Mouse (Mus musculus) MEL (cell line): ENCODE measurements around the gene Ywhab. TPM values are rescaled to one million over a fixed set of nuclear protein-coding genes. Genes with fewer than 3 reads are reported as not detected.

ENCODE experiments used
- DNase-seq: peaks from one replicate; pipeline ENCODE4 v3.0.0; 2011; ENCODE audit warnings: low read depth, low spot score
- H3K27ac ChIP-seq: 2 replicates; pipeline ENCODE4 v1.5.1; 2012; ENCODE audit warnings: low read depth, mild to moderate bottlenecking, control low read depth, low read length, moderate library complexity; ENCODE audit not compliant: control insufficient read depth
- H3K27me3 ChIP-seq, 2 experiments: fragments of 150-350 bp in 1 of 2; sonication (generic) in 1 of 2; 2 replicates each; pipeline ENCODE4 v1.6.1; 2012; ENCODE audit warnings: low read length in 2 of 2, mild to moderate bottlenecking in 2 of 2, improper control_type of control experiment in 1 of 2, moderate library complexity in 1 of 2; ENCODE audit not compliant: insufficient read depth in 2 of 2, control insufficient read depth in 1 of 2
- H3K36me3 ChIP-seq, 2 experiments: 2 replicates each; pipeline ENCODE4 v1.6.1; 2012 to 2014; ENCODE audit warnings: low read length in 2 of 2, improper control_type of control experiment in 1 of 2, inconsistent platforms in 1 of 2, mild to moderate bottlenecking in 1 of 2; ENCODE audit not compliant: insufficient read depth in 2 of 2, control insufficient read depth in 1 of 2
- H3K4me1 ChIP-seq, 2 experiments: fragments of 150-350 bp in 1 of 2; sonication (generic) in 1 of 2; 2 replicates each; pipeline ENCODE4 v1.6.1; 2012; ENCODE audit warnings: low read length in 2 of 2, improper control_type of control experiment in 1 of 2, mild to moderate bottlenecking in 1 of 2; ENCODE audit not compliant: insufficient read depth in 2 of 2, control insufficient read depth in 1 of 2
- H3K4me3 ChIP-seq, 2 experiments: fragments of 150-350 bp in 1 of 2; sonication (generic) in 1 of 2; 2 replicates each; pipeline ENCODE4 v1.5.1; 2012; ENCODE audit warnings: low read depth in 2 of 2, low read length in 2 of 2, mild to moderate bottlenecking in 2 of 2, moderate library complexity in 2 of 2, control low read depth in 1 of 2, improper control_type of control experiment in 1 of 2; ENCODE audit not compliant: control insufficient read depth in 1 of 2, insufficient read depth in 1 of 2
- H3K79me2 ChIP-seq: 2 replicates; pipeline ENCODE4 v1.6.1; 2012; ENCODE audit warnings: mild to moderate bottlenecking, low read length, moderate library complexity; ENCODE audit not compliant: control insufficient read depth, poor library complexity, insufficient read depth
- H3K9ac ChIP-seq: 2 replicates; pipeline ENCODE4 v1.6.1; 2012; ENCODE audit warnings: low read depth, mild to moderate bottlenecking, control low read depth, low read length, moderate library complexity; ENCODE audit not compliant: control insufficient read depth, poor library complexity, severe bottlenecking
- H3K9me3 ChIP-seq: fragments of 150-350 bp; sonication (generic); replicated peaks from 2 replicates; pipeline ENCODE4 v1.6.1; 2012; ENCODE audit warnings: mild to moderate bottlenecking, low read length, improper control_type of control experiment, moderate library complexity; ENCODE audit not compliant: insufficient read depth
- CTCF ChIP-seq, 3 experiments: IDR thresholded peaks in 2 of 3; conservative IDR thresholded peaks in 1 of 3; 2 replicates each; pipeline ENCODE4 v1.5.1; 2011 to 2012; ENCODE audit warnings: low read length in 3 of 3, low read depth in 2 of 3, mild to moderate bottlenecking in 2 of 3, improper control_type of control experiment in 1 of 3, inconsistent platforms in 1 of 3, mixed read lengths in 1 of 3, moderate library complexity in 1 of 3; ENCODE audit not compliant: control insufficient read depth in 1 of 3, insufficient read depth in 1 of 3, poor library complexity in 1 of 3, severe bottlenecking in 1 of 3
- E2F4 ChIP-seq: IDR thresholded peaks from 2 replicates; pipeline ENCODE4 v1.6.1; 2011; ENCODE audit warnings: low read depth, low read length, improper control_type of control experiment, borderline replicate concordance
- EP300 ChIP-seq, 2 experiments: IDR thresholded peaks; 2 replicates each; pipeline ENCODE4 v1.6.1; 2011; ENCODE audit warnings: improper control_type of control experiment in 2 of 2, low read length in 2 of 2, low read depth in 1 of 2, mild to moderate bottlenecking in 1 of 2
- ETS1 ChIP-seq: IDR thresholded peaks from 2 replicates; pipeline ENCODE4 v1.6.1; 2012; ENCODE audit warnings: low read depth, mild to moderate bottlenecking, inconsistent platforms, low read length, improper control_type of control experiment, moderate library complexity
- JUND ChIP-seq: IDR thresholded peaks from 2 replicates; pipeline ENCODE4 v1.6.1; 2011; ENCODE audit warnings: low read depth, mild to moderate bottlenecking, improper control_type of control experiment, low read length
- MAX ChIP-seq: IDR thresholded peaks from 2 replicates; pipeline ENCODE4 v1.6.1; 2011; ENCODE audit warnings: low read length, improper control_type of control experiment
- MEF2A ChIP-seq: IDR thresholded peaks from 2 replicates; pipeline ENCODE4 v1.6.1; 2014; ENCODE audit warnings: low read depth, mild to moderate bottlenecking, inconsistent platforms, low read length, improper control_type of control experiment; ENCODE audit not compliant: poor library complexity, insufficient replicate concordance, severe bottlenecking; ENCODE audit errors: extremely low read depth
- MXI1 ChIP-seq: IDR thresholded peaks from 2 replicates; pipeline ENCODE4 v1.6.1; 2011; ENCODE audit warnings: mild to moderate bottlenecking, low read depth, low read length, improper control_type of control experiment
- MYB ChIP-seq: IDR thresholded peaks from 2 replicates; pipeline ENCODE4 v1.6.1; 2011; ENCODE audit warnings: mild to moderate bottlenecking, low read depth, low read length, improper control_type of control experiment
- MYC ChIP-seq: IDR thresholded peaks from 2 replicates; pipeline ENCODE4 v1.6.1; 2011; ENCODE audit warnings: low read depth, mild to moderate bottlenecking, low read length, improper control_type of control experiment, moderate library complexity
- NRF1 ChIP-seq: IDR thresholded peaks from 2 replicates; pipeline ENCODE4 v1.6.1; 2014; ENCODE audit warnings: low read depth, mild to moderate bottlenecking, inconsistent platforms, low read length, improper control_type of control experiment, moderate library complexity; ENCODE audit not compliant: poor library complexity, insufficient read depth, severe bottlenecking
- POLR2AphosphoS2 ChIP-seq: IDR thresholded peaks from 2 replicates; pipeline ENCODE4 v1.6.1; 2011; ENCODE audit warnings: low read length, improper control_type of control experiment
- POLR2AphosphoS5 ChIP-seq: IDR thresholded peaks from 2 replicates; pipeline ENCODE4 v1.6.1; 2012; ENCODE audit warnings: low read depth, borderline replicate concordance, mild to moderate bottlenecking, inconsistent platforms, low read length, moderate library complexity, mixed read lengths
- RAD21 ChIP-seq: IDR thresholded peaks from 2 replicates; pipeline ENCODE4 v1.6.1; 2011; ENCODE audit warnings: mild to moderate bottlenecking, low read depth, low read length, improper control_type of control experiment
- SIN3A ChIP-seq: IDR thresholded peaks from 2 replicates; pipeline ENCODE4 v1.6.1; 2012; ENCODE audit warnings: low read length, improper control_type of control experiment, inconsistent platforms
- SMC3 ChIP-seq: IDR thresholded peaks from 2 replicates; pipeline ENCODE4 v1.6.1; 2011; ENCODE audit warnings: low read depth, low read length, improper control_type of control experiment
- TAL1 ChIP-seq: IDR thresholded peaks from 2 replicates; pipeline ENCODE4 v1.6.1; 2012; ENCODE audit warnings: mild to moderate bottlenecking, inconsistent platforms, low read length, moderate library complexity, mixed read lengths
- TCF12 ChIP-seq: IDR thresholded peaks from 2 replicates; pipeline ENCODE4 v1.6.1; 2014; ENCODE audit warnings: low read depth, mild to moderate bottlenecking, inconsistent platforms, low read length, improper control_type of control experiment, moderate library complexity
- UBTF ChIP-seq: IDR thresholded peaks from 2 replicates; pipeline ENCODE4 v1.6.1; 2012; ENCODE audit warnings: low read depth, mild to moderate bottlenecking, inconsistent platforms, low read length, improper control_type of control experiment, moderate library complexity, borderline replicate concordance; ENCODE audit not compliant: insufficient read depth
- USF1 ChIP-seq: IDR thresholded peaks from 2 replicates; pipeline ENCODE4 v1.6.1; 2014; ENCODE audit warnings: low read depth, mild to moderate bottlenecking, inconsistent platforms, low read length, improper control_type of control experiment, moderate library complexity
- ZC3H11A ChIP-seq: IDR thresholded peaks from 2 replicates; pipeline ENCODE4 v1.6.1; 2012; ENCODE audit warnings: low read depth, mild to moderate bottlenecking, inconsistent platforms, low read length, improper control_type of control experiment
- ZKSCAN1 ChIP-seq: IDR thresholded peaks from 2 replicates; pipeline ENCODE4 v1.6.1; 2012; ENCODE audit warnings: low read depth, mild to moderate bottlenecking, inconsistent platforms, low read length, improper control_type of control experiment, moderate library complexity
- ZNF384 ChIP-seq: IDR thresholded peaks from 2 replicates; pipeline ENCODE4 v1.6.1; 2012; ENCODE audit warnings: low read depth, mild to moderate bottlenecking, inconsistent platforms, low read length, improper control_type of control experiment
- polyA plus RNA-seq, 2 experiments: library from polyadenylated mRNA; stranded (reverse) in 1 of 2; unstranded in 1 of 2; fragments of >175 nt in 1 of 2; fragments of >200 nt in 1 of 2; gene quantifications; 2 replicates each; pipeline versions ENCODE4 v1.2.1 to v1.2.4; 2012; ENCODE audit warnings: low replicate concordance in 2 of 2, low read depth in 1 of 2; ENCODE audit not compliant: insufficient read length in 2 of 2, insufficient read depth in 1 of 2, missing spikeins in 1 of 2
- total RNA-seq: library from RNA; depleted of rRNA; stranded (reverse); fragments of 300-350 nt; gene quantifications from 2 replicates; pipeline ENCODE4 v1.2.3, GENCODE M21; 2012

The Ywhab gene
- total and polyA plus RNA-seq, 3 experiments = 71.4 to 717 (median 179) TPM

GRCm38 (mm10) chr2:163953622-163954310, 41.0 kb upstream of the Ywhab start:
- Histone ChIP-seq H3K27ac (no peak overlapping the region), H3K9ac (no peak overlapping the region), H3K9me3 (no peaks in the 10 kb centered on the region), H3K27me3 (peaks cover 6 to 11% of the 10 kb centered on the region in 2 experiments), H3K79me2 (no peaks in the 10 kb centered on the region)
- TF ChIP-seq MEF2A = no peak
- no peak for TF ChIP-seq RAD21
- no peak for TF ChIP-seq EP300 (IDR thresholded peaks at IDR 0.05; ENCODE audit: low read depth in 1 of 2, low read length in 2 of 2)
- no peak for TF ChIP-seq USF1
- TF ChIP-seq E2F4 = no peak
- TF ChIP-seq POLR2AphosphoS2 = no peak
- no peak for TF ChIP-seq UBTF
- no peak for TF ChIP-seq NRF1
- no peak for TF ChIP-seq ZKSCAN1
- no peak for TF ChIP-seq ZC3H11A
- TF ChIP-seq JUND = no peak
- TF ChIP-seq, all 39 proteins: peak for 0
- no peak overlapping the region for H3K4me3 ChIP-seq
- no peaks in the 10 kb centered on the region for H3K36me3 ChIP-seq
- DNase-seq = no peak
- no peaks in the 10 kb centered on the region for H3K4me1 ChIP-seq

GRCm38 (mm10) chr2:163964606-163965560, 29.9 kb upstream of the Ywhab start:
- no peaks in the 10 kb centered on the region for H3K79me2 ChIP-seq
- peaks cover 0 to 1% of the 10 kb centered on the region in 2 experiments; a peak in 2 of 4 replicates for H3K27me3 ChIP-seq
- TF ChIP-seq MYB (no peak), JUND (no peak), POLR2AphosphoS5 (no peak), POLR2AphosphoS2 (no peak), TAL1 (no peak), ZNF384 (no peak), CTCF (IDR thresholded peaks at IDR 0.05 in 2 of 3, conservative IDR thresholded peaks at IDR 0.05 in 1 of 3; ENCODE audit: control insufficient read depth in 1 of 3, insufficient read depth in 1 of 3, low read depth in 2 of 3, low read length in 3 of 3, poor library complexity in 1 of 3, severe bottlenecking in 1 of 3) (no peak), MXI1 (no peak), MYC (no peak), SMC3 (no peak), SIN3A (no peak), USF1 (no peak), ETS1 (no peak), MAX (no peak), TCF12 (no peak)
- TF ChIP-seq, all 39 proteins: peak for 0
- no peaks in the 10 kb centered on the region for H3K36me3 ChIP-seq
- no peak for DNase-seq
- H3K9me3 ChIP-seq = no peaks in the 10 kb centered on the region
- H3K4me3 ChIP-seq = no peak overlapping the region
- no peak overlapping the region for H3K9ac ChIP-seq
- no peak overlapping the region for H3K27ac ChIP-seq
- H3K4me1 ChIP-seq = no peaks in the 10 kb centered on the region
